Mouse (Mus musculus) MEL (cell line): ENCODE measurements at regions not wholly inside any gene's neighbourhood (a gene's known extent, or its start where the extent isn't known, plus 50 kb on each side); places are given as distances from the start of the nearest gene placed in this dataset.

ENCODE experiments used
- DNase-seq: peaks from one replicate; pipeline ENCODE4 v3.0.0; 2011; ENCODE audit warnings: low read depth, low spot score
- H3K27ac ChIP-seq: 2 replicates; pipeline ENCODE4 v1.5.1; 2012; ENCODE audit warnings: low read depth, mild to moderate bottlenecking, control low read depth, low read length, moderate library complexity; ENCODE audit not compliant: control insufficient read depth
- H3K27me3 ChIP-seq, 2 experiments: fragments of 150-350 bp in 1 of 2; sonication (generic) in 1 of 2; 2 replicates each; pipeline ENCODE4 v1.6.1; 2012; ENCODE audit warnings: low read length in 2 of 2, mild to moderate bottlenecking in 2 of 2, improper control_type of control experiment in 1 of 2, moderate library complexity in 1 of 2; ENCODE audit not compliant: insufficient read depth in 2 of 2, control insufficient read depth in 1 of 2
- H3K36me3 ChIP-seq, 2 experiments: 2 replicates each; pipeline ENCODE4 v1.6.1; 2012 to 2014; ENCODE audit warnings: low read length in 2 of 2, improper control_type of control experiment in 1 of 2, inconsistent platforms in 1 of 2, mild to moderate bottlenecking in 1 of 2; ENCODE audit not compliant: insufficient read depth in 2 of 2, control insufficient read depth in 1 of 2
- H3K4me1 ChIP-seq, 2 experiments: fragments of 150-350 bp in 1 of 2; sonication (generic) in 1 of 2; 2 replicates each; pipeline ENCODE4 v1.6.1; 2012; ENCODE audit warnings: low read length in 2 of 2, improper control_type of control experiment in 1 of 2, mild to moderate bottlenecking in 1 of 2; ENCODE audit not compliant: insufficient read depth in 2 of 2, control insufficient read depth in 1 of 2
- H3K4me3 ChIP-seq, 2 experiments: fragments of 150-350 bp in 1 of 2; sonication (generic) in 1 of 2; 2 replicates each; pipeline ENCODE4 v1.5.1; 2012; ENCODE audit warnings: low read depth in 2 of 2, low read length in 2 of 2, mild to moderate bottlenecking in 2 of 2, moderate library complexity in 2 of 2, control low read depth in 1 of 2, improper control_type of control experiment in 1 of 2; ENCODE audit not compliant: control insufficient read depth in 1 of 2, insufficient read depth in 1 of 2
- H3K79me2 ChIP-seq: 2 replicates; pipeline ENCODE4 v1.6.1; 2012; ENCODE audit warnings: mild to moderate bottlenecking, low read length, moderate library complexity; ENCODE audit not compliant: control insufficient read depth, poor library complexity, insufficient read depth
- H3K9ac ChIP-seq: 2 replicates; pipeline ENCODE4 v1.6.1; 2012; ENCODE audit warnings: low read depth, mild to moderate bottlenecking, control low read depth, low read length, moderate library complexity; ENCODE audit not compliant: control insufficient read depth, poor library complexity, severe bottlenecking
- H3K9me3 ChIP-seq: fragments of 150-350 bp; sonication (generic); replicated peaks from 2 replicates; pipeline ENCODE4 v1.6.1; 2012; ENCODE audit warnings: mild to moderate bottlenecking, low read length, improper control_type of control experiment, moderate library complexity; ENCODE audit not compliant: insufficient read depth
- CTCF ChIP-seq, 3 experiments: IDR thresholded peaks in 2 of 3; conservative IDR thresholded peaks in 1 of 3; 2 replicates each; pipeline ENCODE4 v1.5.1; 2011 to 2012; ENCODE audit warnings: low read length in 3 of 3, low read depth in 2 of 3, mild to moderate bottlenecking in 2 of 3, improper control_type of control experiment in 1 of 3, inconsistent platforms in 1 of 3, mixed read lengths in 1 of 3, moderate library complexity in 1 of 3; ENCODE audit not compliant: control insufficient read depth in 1 of 3, insufficient read depth in 1 of 3, poor library complexity in 1 of 3, severe bottlenecking in 1 of 3
- E2F4 ChIP-seq: IDR thresholded peaks from 2 replicates; pipeline ENCODE4 v1.6.1; 2011; ENCODE audit warnings: low read depth, low read length, improper control_type of control experiment, borderline replicate concordance
- EP300 ChIP-seq, 2 experiments: IDR thresholded peaks; 2 replicates each; pipeline ENCODE4 v1.6.1; 2011; ENCODE audit warnings: improper control_type of control experiment in 2 of 2, low read length in 2 of 2, low read depth in 1 of 2, mild to moderate bottlenecking in 1 of 2
- MAFK ChIP-seq: IDR thresholded peaks from 2 replicates; pipeline ENCODE4 v1.6.1; 2011; ENCODE audit warnings: low read depth, mild to moderate bottlenecking, low read length, improper control_type of control experiment, borderline replicate concordance
- NELFE ChIP-seq: IDR thresholded peaks from 2 replicates; pipeline ENCODE4 v1.6.1; 2011; ENCODE audit warnings: low read depth, low read length, improper control_type of control experiment
- RAD21 ChIP-seq: IDR thresholded peaks from 2 replicates; pipeline ENCODE4 v1.6.1; 2011; ENCODE audit warnings: mild to moderate bottlenecking, low read depth, low read length, improper control_type of control experiment
- SIN3A ChIP-seq: IDR thresholded peaks from 2 replicates; pipeline ENCODE4 v1.6.1; 2012; ENCODE audit warnings: low read length, improper control_type of control experiment, inconsistent platforms
- TBP ChIP-seq: IDR thresholded peaks from 2 replicates; pipeline ENCODE4 v1.8.0; 2011; ENCODE audit warnings: low read depth, low read length, improper control_type of control experiment
- UBTF ChIP-seq: IDR thresholded peaks from 2 replicates; pipeline ENCODE4 v1.6.1; 2012; ENCODE audit warnings: low read depth, mild to moderate bottlenecking, inconsistent platforms, low read length, improper control_type of control experiment, moderate library complexity, borderline replicate concordance; ENCODE audit not compliant: insufficient read depth
- USF1 ChIP-seq: IDR thresholded peaks from 2 replicates; pipeline ENCODE4 v1.6.1; 2014; ENCODE audit warnings: low read depth, mild to moderate bottlenecking, inconsistent platforms, low read length, improper control_type of control experiment, moderate library complexity
- ZMIZ1 ChIP-seq: IDR thresholded peaks from 2 replicates; pipeline ENCODE4 v1.6.1; 2012; ENCODE audit warnings: low read depth, mild to moderate bottlenecking, inconsistent platforms, low read length, improper control_type of control experiment, moderate library complexity

DNA sequence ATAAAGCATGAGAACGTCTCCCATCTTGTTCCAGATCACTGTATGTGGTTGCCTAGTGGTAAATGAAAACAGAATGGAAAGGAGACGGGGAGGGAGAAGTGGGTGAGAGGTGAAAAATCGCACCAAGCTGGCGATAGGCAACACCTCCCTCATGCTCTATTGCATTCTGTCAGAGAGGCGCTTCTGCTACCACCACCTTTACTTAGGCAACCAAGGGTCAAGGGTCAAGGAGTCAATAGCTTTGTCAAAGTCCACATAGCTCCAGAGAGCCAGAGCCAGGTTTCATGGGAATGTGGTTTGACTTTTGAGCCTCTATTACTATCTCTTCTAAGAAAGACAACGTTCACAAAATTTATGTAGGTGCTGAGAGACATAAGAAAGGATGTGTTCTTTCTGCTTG is 50.2 kb upstream of the Ntrk2 start:
- Histone ChIP-seq H3K4me3 (no peak overlapping the region), H3K27ac (no peak overlapping the region), H3K4me1 (no peaks in the 10 kb centered on the region), H3K9me3 (no peaks in the 10 kb centered on the region), H3K27me3 (no peaks in the 10 kb centered on the region), H3K9ac (no peak overlapping the region), H3K79me2 (no peaks in the 10 kb centered on the region), H3K36me3 (no peaks in the 10 kb centered on the region)
- no peak for TF ChIP-seq RAD21
- no peak for TF ChIP-seq NELFE
- no peak for TF ChIP-seq SIN3A
- no peak for TF ChIP-seq TBP
- TF ChIP-seq EP300 (IDR thresholded peaks at IDR 0.05; ENCODE audit: low read depth in 1 of 2, low read length in 2 of 2) = no peak
- TF ChIP-seq CTCF (IDR thresholded peaks at IDR 0.05 in 2 of 3, conservative IDR thresholded peaks at IDR 0.05 in 1 of 3; ENCODE audit: control insufficient read depth in 1 of 3, insufficient read depth in 1 of 3, low read depth in 2 of 3, low read length in 3 of 3, poor library complexity in 1 of 3, severe bottlenecking in 1 of 3) = no peak
- TF ChIP-seq UBTF = no peak
- no peak for TF ChIP-seq ZMIZ1
- TF ChIP-seq E2F4 = no peak
- TF ChIP-seq USF1 = no peak
- no peak for TF ChIP-seq MAFK
- DNase-seq = no peak
